Mouse (Mus musculus) neural tube, embryonic 11.5 days (tissue): Measurements from ENCODE around the gene Fam104a. TPM values are rescaled to one million over a fixed set of nuclear protein-coding genes. Genes with fewer than 3 reads are reported as not detected.

Experiments
- ATAC-seq: fragments of 200-750 bp; cut with Nextera tagmentation; 2 replicates; pipeline ENCODE4 v1.8.0; 2017; ENCODE audit warnings: moderate number of reproducible peaks, mild to moderate bottlenecking, moderate TSS enrichment, moderate library complexity; ENCODE audit not compliant: insufficient read depth, low FRiP score, low TSS enrichment
- DNase-seq: peaks from one replicate; pipeline ENCODE4 v3.0.0-alpha.2; 2015; ENCODE audit warnings: low spot score
- H3K27ac ChIP-seq: fragments of 300-500 bp; sonication (generic); 2 replicates; pipeline ENCODE4 v1.5.1; 2014; ENCODE audit warnings: low read depth, mild to moderate bottlenecking, low read length
- H3K27me3 ChIP-seq: fragments of 300-500 bp; sonication (generic); 2 replicates; pipeline ENCODE4 v1.6.1; 2014; ENCODE audit warnings: mild to moderate bottlenecking, low read length, mixed read lengths; ENCODE audit not compliant: control insufficient read depth, insufficient read depth
- H3K36me3 ChIP-seq: fragments of 300-500 bp; sonication (generic); 2 replicates; pipeline ENCODE4 v1.6.1; 2014; ENCODE audit warnings: mild to moderate bottlenecking, low read length, moderate library complexity, mixed read lengths; ENCODE audit not compliant: control insufficient read depth, insufficient read depth
- H3K4me1 ChIP-seq: fragments of 300-500 bp; sonication (generic); 2 replicates; pipeline ENCODE4 v1.6.1; 2014; ENCODE audit warnings: low read length, mixed read lengths; ENCODE audit not compliant: control insufficient read depth, insufficient read depth
- H3K4me2 ChIP-seq: fragments of 300-500 bp; sonication (generic); 2 replicates; pipeline ENCODE4 v1.6.1; 2014; ENCODE audit warnings: low read depth, mild to moderate bottlenecking, moderate library complexity
- H3K4me3 ChIP-seq: fragments of 300-500 bp; sonication (generic); 2 replicates; pipeline ENCODE4 v1.5.1; 2014; ENCODE audit warnings: low read depth, low read length
- H3K9ac ChIP-seq: fragments of 300-500 bp; sonication (generic); 2 replicates; pipeline ENCODE4 v1.6.1; 2014; ENCODE audit warnings: mild to moderate bottlenecking, low read length
- H3K9me3 ChIP-seq: fragments of 300-500 bp; sonication (generic); 2 replicates; pipeline ENCODE4 v1.6.1; 2016; ENCODE audit warnings: low read length; ENCODE audit not compliant: control insufficient read depth
- WGBS: fragments of 180-500 bp; shearing (Covaris S2); extraction: QIAGEN DNeasy Blood & Tissue Kit; methylation state at CpG from one replicate; pipeline ENCODE4 v1.1.7; 2014; 5-methylcytosine and 5-hydroxymethylcytosine counted together
- polyA plus RNA-seq: library from polyadenylated mRNA; unstranded; fragments of >200 nt; fragmentation: Nextera tagmentation; extraction: Ambion mirVana; gene quantifications from 2 replicates; pipeline ENCODE4 v1.2.1, GENCODE M21; 2014

The Fam104a gene
- polyA plus RNA-seq, 1 experiment from 2014 or later, result 57.9 TPM

GRCm38 (mm10) chr11:113722405-113723090 lies 38.6 kb upstream of the Fam104a start:
- DNase-seq (no peak), ATAC-seq (no peak)
- H3K27ac ChIP-seq, result no peak overlapping the region
- H3K9ac ChIP-seq, result no peak overlapping the region
- 74% methylated on average over 14 of the region's 14 CpGs for WGBS
- H3K27me3 ChIP-seq, result no peaks in the 10 kb centered on the region
- H3K4me2 ChIP-seq, result no peak overlapping the region
- peaks cover 10% of the 10 kb centered on the region; the same call in 1 of the 2 replicates for H3K4me1 ChIP-seq
- H3K36me3 ChIP-seq, result peaks cover 12% of the 10 kb centered on the region
- no peak overlapping the region for H3K4me3 ChIP-seq
- H3K9me3 ChIP-seq, result no peaks in the 10 kb centered on the region

- no peaks in the 10 kb centered on the region for H3K9me3 ChIP-seq
- H3K4me2 ChIP-seq, result no peak overlapping the region
- no peak overlapping the region for H3K4me3 ChIP-seq
- H3K27me3 ChIP-seq, result no peaks in the 10 kb centered on the region
- no peak for ATAC-seq
- DNase-seq, result no peak
- no peak overlapping the region for H3K27ac ChIP-seq
- H3K36me3 ChIP-seq, result no peaks in the 10 kb centered on the region
- peaks cover 7% of the 10 kb centered on the region; the same call in 1 of the 2 replicates for H3K4me1 ChIP-seq
- WGBS, result 60% methylated on average over 16 of the region's 16 CpGs
- no peak overlapping the region for H3K9ac ChIP-seq
These were observed 33.9 kb upstream of the Fam104a start for GRCm38 (mm10) chr11:113717767-113718424.

- ATAC-seq, result no peak
- no peak overlapping the region for H3K9ac ChIP-seq
- DNase-seq, result no peak
These were observed 32.2 kb upstream of the Fam104a start for GRCm38 (mm10) chr11:113716132-113716531.

GRCm38 (mm10) chr11:113715078-113715674 lies 31.2 kb upstream of the Fam104a start:
- no peak overlapping the region for H3K4me3 ChIP-seq
- no peaks in the 10 kb centered on the region for H3K36me3 ChIP-seq
- no peak overlapping the region for H3K4me2 ChIP-seq
- H3K4me1 ChIP-seq, result peaks cover 15% of the 10 kb centered on the region
- no peak for DNase-seq
- no peaks in the 10 kb centered on the region for H3K9me3 ChIP-seq
- H3K27ac ChIP-seq, result no peak overlapping the region
- ATAC-seq, result no peak
- no peak overlapping the region for H3K9ac ChIP-seq
- H3K27me3 ChIP-seq, result no peaks in the 10 kb centered on the region
- 62% methylated on average over 7 of the region's 7 CpGs for WGBS

More at GRCm38 (mm10) chr11:113716132-113716531, 32.2 kb upstream of the Fam104a start:
- Histone ChIP-seq H3K27ac (no peak overlapping the region), H3K4me3 (no peak overlapping the region), H3K27me3 (no peaks in the 10 kb centered on the region), H3K4me1 (peaks cover 7% of the 10 kb centered on the region; the same call in 1 of the 2 replicates), H3K9me3 (no peaks in the 10 kb centered on the region), H3K4me2 (no peak overlapping the region), H3K36me3 (no peaks in the 10 kb centered on the region)
- 93% methylated on average over 2 of the region's 2 CpGs for WGBS

- no peak overlapping the region for H3K27ac ChIP-seq
- H3K27me3 ChIP-seq, result 0 out of 2 replicates have a peak, but pooled peaks cover 3% of the 10 kb centered on the region
- WGBS, result 29% methylated on average over 1 of the region's 1 CpGs
- H3K4me1 ChIP-seq, result peaks cover 19% of the 10 kb centered on the region
- no peak for DNase-seq
- no peaks in the 10 kb centered on the region for H3K9me3 ChIP-seq
- no peaks in the 10 kb centered on the region for H3K36me3 ChIP-seq
- H3K9ac ChIP-seq, result no peak overlapping the region
- no peak overlapping the region for H3K4me2 ChIP-seq
- ATAC-seq, result no peak
- no peak overlapping the region for H3K4me3 ChIP-seq
These were observed 27.1 kb upstream of the Fam104a start for GRCm38 (mm10) chr11:113711061-113711460.

- H3K27me3 ChIP-seq, result 0 out of 2 replicates have a peak, but pooled peaks cover 3% of the 10 kb centered on the region
- 1% methylated on average over 10 of the region's 10 CpGs for WGBS
- ATAC-seq (peak; percentile 67), DNase-seq (peak; percentile 70)
- no peaks in the 10 kb centered on the region for H3K9me3 ChIP-seq
- H3K36me3 ChIP-seq, result no peaks in the 10 kb centered on the region
- H3K9ac ChIP-seq, result peak overlapping the region; percentile 49
- peak overlapping the region; percentile 22; the same call in 1 of the 2 replicates for H3K4me2 ChIP-seq
- H3K4me3 ChIP-seq, result no peak overlapping the region
- H3K4me1 ChIP-seq, result peaks cover 19% of the 10 kb centered on the region
- peak overlapping the region; percentile 80 for H3K27ac ChIP-seq
These were observed 26.4 kb upstream of the Fam104a start for GRCm38 (mm10) chr11:113710257-113710777.

- Histone ChIP-seq H3K4me3 (no peak within 1 kb of the TSS), H3K9me3 (no peaks in the 10 kb centered on the region), H3K27ac (peak within 1 kb of the TSS; percentile 80), H3K27me3 (0 out of 2 replicates have a peak, but pooled peaks cover 3% of the 10 kb centered on the region), H3K9ac (peak within 1 kb of the TSS; percentile 49), H3K4me1 (peaks cover 19% of the 10 kb centered on the region), H3K36me3 (no peaks in the 10 kb centered on the region), H3K4me2 (peak within 1 kb of the TSS; percentile 22; the same call in 1 of the 2 replicates)
- DNase-seq, result peak; percentile 60
- peak; percentile 58 for ATAC-seq
- 2% methylated on average over 11 of the region's 11 CpGs for WGBS
These were observed 25.8 kb upstream of the Fam104a start, which contains the start of gene Cpsf4l for GRCm38 (mm10) chr11:113709731-113710256. Cpsf4l (minus strand) TSS chr11:113710017.

GRCm38 (mm10) chr11:113709272-113709671 lies 25.3 kb upstream of the Fam104a start:
- peaks cover 19% of the 10 kb centered on the region for H3K4me1 ChIP-seq
- H3K27me3 ChIP-seq, result 0 out of 2 replicates have a peak, but pooled peaks cover 3% of the 10 kb centered on the region
- no peak overlapping the region for H3K4me3 ChIP-seq
- WGBS, result 11% methylated on average over 15 of the region's 15 CpGs
- H3K4me2 ChIP-seq, result no peak overlapping the region
- H3K36me3 ChIP-seq, result no peaks in the 10 kb centered on the region
- H3K9me3 ChIP-seq, result no peaks in the 10 kb centered on the region
- H3K27ac ChIP-seq, result no peak overlapping the region
- peak overlapping the region; percentile 14 for H3K9ac ChIP-seq
- DNase-seq (no peak), ATAC-seq (peak; percentile 4; the same call in 1 of the 2 replicates)
